Mouse (Mus musculus): Measurements from ENCODE around the gene Rprd1b.

- TF ChIP-seq CTCF (IDR thresholded peaks at IDR 0.05; ENCODE audit: low read depth, low read length) (no peak), POLR2A (IDR thresholded peaks at IDR 0.05; ENCODE audit: borderline replicate concordance, low read depth, low read length) (no peak)
Observed at GRCm38 (mm10) chr2:158076690-158077089, 48.4 kb downstream of the Rprd1b start.
